Mouse (Mus musculus) frontal cortex, adult (tissue): ENCODE results near the gene Acp6.
"Not testable (repeated sequence)": the region's sequence is repeated elsewhere in the genome, so short reads cannot be mapped to it uniquely, and the experiment has no call there.

Source experiments
- ATAC-seq: cut with Nextera tagmentation; 2 replicates; pipeline ENCODE4 v1.9.2; 2017; ENCODE audit warnings: mild to moderate bottlenecking, moderate library complexity, mixed read lengths; ENCODE audit not compliant: low TSS enrichment

Gene Acp6

DNA sequence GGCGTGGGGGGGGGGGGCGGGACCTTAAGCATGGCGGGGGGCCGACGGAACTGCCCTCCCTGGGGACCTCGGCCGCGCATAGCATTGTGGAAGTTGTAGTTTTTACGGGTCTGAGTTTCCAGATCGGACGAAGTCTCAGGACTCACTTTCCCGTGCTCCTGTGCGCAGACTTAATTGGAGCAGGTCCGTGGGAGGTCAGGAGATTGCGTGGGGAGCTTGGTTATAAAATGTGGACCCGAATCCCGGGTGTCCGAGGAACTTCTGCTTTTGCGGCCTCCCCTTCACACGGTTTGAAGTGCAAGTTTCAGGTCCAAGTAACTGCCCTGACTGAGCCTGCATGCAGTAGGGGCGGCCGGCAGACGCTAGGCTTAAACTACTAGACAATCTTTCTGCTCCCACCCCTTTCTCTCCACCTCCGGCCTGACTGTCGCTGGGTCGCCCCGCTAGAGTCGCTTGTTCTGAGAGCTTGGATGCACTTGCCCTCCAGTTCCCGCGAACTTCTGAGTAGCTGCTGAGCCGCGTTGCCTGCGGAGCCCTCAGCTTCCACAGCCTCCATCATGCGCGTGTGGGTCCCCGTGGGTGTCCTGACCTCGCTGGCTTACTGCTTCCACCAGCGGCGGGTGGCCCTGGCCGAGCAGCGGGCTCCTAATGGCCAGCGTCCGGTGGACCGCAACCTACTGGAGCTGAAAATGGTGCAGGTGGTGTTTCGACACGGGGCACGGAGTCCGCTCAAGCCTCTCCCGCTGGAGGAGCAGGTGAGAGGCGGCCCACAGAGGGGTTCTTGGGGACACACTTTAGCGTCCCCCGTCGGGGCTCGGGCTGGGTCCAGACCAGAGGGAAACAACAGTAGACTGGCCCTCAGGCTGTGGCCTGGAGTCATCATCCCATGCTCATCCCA, at the start of gene Acp6:
Gene Acp6 (plus strand): TSS at position 167 of the 898 bp plus-strand sequence.
- ATAC-seq: peak; percentile 96

DNA sequence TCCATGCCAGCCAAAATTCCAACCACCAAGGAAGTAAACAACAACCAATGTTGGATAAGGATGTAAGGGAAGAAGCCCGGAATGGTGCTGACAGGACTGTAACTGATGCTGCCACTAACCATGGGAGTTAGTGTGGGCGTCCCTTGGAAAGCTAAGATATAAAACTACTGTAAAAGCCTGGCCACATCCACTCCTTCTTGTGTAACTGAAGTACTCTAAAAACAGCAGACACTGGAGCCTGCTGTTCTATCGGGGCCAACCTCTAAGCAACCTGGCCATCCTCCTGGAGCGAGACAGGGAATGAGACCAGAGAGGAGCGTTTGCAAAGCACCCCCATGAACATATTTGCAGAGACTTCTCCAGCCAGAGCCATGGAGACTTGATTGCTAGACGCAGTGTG, 41.1 kb upstream of the Acp6 start:
- peak; percentile 57; the same call in 1 of the 2 replicates for ATAC-seq

DNA sequence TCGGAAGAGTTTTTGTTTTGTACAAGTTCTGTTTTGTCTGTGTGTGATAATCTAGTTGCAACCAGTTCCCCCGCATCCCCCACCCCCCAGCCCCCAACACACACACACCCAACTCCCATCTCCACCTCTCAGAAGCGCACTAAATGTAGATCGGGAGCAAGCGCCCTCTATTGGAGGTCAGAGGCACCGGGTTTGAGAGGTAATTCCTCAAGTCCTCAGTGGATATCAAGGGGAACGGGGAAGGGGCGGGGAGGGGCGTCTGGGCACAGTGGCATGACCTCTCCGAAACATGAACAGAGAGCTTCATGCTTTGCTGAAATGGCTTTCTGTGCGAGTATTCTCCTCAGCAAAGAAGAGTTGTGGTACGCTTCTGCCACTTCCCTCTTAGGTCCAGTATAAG, 40.3 kb upstream of the Acp6 start:
- no peak for ATAC-seq

DNA sequence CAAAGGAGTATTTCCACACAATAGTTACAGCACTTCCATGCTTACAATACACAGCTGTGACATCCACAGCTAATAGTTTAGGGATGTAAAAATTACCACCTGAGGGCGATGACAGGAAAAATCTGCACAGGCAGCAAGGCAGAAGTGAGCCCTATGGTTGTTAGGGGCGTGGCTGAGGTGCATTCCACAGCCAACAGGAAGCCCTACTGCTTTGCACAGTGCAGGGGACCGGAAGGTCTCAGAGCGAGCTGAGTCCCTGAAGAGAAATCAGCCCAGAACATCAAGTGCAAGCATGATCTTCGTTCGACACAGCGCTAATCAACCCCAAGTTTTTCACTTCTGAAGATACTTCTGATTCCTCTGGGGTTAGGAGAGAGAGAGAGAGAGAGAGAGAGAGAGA, 34.4 kb upstream of the Acp6 start:
- ATAC-seq: no peak

DNA sequence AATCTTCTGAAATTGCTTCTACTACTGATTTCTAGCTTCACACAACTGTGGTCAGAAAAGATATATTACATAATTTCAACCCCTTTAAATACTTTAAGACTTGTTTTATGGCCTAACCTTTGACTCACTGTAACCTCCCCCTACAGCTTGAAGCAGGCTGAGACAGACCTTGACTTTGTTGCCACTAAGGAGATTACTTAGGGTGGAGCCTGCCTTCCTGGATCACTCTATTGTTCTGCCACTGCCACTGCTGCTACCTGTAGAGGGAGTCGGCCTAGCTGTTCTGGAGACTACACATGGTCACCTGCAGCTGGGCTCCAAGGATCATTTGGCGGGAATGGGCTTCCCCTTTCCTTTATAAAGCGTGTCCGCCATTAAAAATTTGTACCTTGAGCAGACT, 29.2 kb upstream of the Acp6 start:
- ATAC-seq: no peak

DNA sequence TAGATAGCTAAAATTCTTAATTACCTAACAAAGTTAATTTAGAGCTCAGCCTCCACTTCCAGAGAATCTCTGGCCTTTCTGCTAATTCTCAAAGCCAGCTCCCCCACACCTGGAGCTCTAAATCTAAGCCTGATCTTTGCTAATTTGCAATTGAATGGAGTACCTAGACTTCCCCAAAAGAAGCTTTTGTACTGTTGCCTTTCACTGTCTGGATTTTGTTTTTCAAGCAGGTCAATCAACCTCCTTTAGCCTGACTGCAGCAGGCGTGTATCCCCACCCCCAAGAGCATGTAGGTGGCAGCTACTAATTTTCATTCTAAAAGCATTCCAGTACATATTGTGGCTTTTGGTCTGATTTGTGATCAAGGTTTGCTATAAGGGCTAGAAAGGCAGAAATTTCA, 20.9 kb upstream of the Acp6 start:
- ATAC-seq: not testable (repeated sequence)

DNA sequence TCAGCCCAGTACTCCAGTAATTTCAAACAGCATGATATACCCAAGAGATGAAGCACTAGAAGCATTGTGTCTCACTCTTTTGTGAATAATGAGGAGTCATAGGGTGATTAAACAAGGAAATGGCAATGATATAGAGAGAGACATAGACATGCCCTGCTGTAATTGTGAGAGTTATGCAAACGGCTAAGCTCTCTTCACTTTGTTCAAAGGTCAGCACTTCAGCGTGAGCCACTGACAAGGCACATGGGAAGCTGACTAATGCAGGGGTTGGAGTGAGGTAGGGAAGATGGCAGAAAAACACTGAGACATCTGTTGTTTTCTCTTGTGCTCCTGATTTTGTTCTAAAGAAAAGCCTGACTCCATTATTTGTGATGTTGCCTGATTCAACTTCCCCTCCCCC, 7.5 kb upstream of the Acp6 start:
- ATAC-seq: no peak

DNA sequence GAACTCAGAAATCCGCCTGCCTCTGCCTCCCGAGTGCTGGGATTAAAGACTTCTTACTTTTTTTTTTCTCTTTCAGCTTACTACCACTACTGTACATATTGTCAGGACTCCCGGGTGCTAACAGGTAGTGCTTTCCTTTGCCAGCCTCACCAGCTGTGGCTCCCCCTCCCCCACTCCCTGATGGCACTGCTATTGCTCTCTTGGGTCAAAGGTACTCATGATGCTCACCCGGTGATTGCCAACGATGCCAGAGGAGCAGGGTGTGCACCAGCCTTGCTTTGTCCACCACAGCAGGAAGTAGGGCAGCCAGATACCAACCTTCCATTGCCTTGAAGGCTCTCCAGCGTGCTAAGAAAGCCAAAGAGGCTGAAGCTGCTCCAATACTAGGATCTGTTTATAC, 2.1 kb upstream of the Acp6 start:
- no peak for ATAC-seq

DNA sequence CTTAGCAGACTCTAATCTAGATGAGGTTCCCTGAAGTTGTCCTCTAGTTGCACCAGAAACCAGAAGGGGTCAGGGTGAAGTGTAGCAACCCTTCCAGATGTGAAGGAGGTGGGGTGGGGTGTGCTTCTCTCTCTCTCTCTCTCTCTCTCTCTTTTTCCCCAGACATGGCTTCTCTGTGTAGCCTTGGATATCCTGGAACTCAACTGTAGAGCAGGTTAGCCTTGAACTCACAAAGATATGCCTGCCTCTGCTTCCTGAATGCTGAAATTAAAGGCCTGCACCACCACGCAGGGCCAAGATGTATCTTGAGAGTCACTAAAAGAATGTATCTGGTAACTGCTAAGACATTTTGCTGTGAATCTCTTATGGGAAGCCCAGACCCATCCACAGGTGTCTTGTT, 1.3 kb upstream of the Acp6 start:
- no peak for ATAC-seq

DNA sequence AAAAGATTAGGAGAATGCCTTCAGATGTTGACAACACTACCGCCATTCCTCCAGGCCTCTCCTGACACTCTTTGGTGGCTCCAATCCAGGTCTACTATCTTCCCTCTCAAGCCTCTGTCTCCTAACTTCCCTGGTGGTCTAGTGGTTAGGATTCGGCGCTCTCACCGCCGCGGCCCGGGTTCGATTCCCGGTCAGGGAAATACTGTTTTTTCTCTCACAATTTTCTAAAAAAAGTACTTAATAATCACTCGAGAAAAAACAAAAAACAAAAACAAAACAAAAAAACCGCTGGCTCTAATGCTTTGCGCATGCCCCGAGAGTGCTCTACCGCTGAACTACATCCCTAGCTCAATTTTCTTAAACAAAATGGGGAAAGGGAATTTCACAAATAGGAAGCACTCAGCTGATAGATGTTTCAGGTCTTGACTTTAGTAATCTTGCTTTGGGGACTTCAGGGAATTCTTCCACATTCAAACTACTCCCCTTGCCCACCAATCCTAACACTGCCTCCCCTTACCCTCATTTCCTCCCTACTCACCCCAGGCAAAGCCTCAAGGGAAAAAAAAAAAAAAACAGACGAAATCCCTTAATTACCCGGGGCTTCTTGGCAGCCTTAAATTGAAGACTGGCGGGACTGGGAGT, 498 bp upstream of the Acp6 start:
- ATAC-seq: peak; percentile 55

DNA sequence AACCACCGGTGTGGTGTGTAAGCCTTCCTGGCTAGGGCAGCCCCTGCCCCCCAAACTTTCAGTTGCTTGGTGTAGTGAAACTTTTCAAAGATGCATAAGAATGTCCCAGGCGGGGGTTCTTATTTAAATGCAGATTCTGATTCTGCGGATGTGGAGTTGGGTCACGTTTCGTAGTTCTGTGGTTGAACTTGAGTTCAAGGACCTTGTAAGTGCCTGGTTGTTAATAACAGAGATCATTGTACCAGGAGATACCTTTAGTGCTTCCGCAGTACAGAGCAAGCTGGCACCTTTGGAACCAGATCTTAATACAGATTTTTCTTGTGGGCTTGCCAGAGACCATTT, 903 bp downstream of the Acp6 start:
- no peak for ATAC-seq

DNA sequence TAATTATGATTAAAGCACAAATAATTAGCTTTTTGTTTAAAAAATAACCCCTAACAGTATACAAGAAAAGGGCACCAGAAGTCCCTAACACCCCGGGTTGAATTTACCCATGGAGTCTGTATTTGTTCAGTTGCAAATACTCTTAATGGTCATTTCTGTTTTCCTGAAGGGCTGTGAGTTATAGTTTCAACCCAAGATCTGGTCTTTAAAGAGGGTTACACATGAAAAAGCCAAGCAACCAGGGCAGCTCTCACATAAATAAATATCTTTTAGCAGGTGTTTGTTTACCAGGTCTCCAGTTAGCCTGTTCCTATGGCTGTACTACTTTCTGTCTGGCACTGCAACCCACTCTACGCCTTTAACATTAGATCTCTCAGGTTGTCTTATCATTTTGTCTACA, 1.4 kb downstream of the Acp6 start:
- no peak for ATAC-seq

DNA sequence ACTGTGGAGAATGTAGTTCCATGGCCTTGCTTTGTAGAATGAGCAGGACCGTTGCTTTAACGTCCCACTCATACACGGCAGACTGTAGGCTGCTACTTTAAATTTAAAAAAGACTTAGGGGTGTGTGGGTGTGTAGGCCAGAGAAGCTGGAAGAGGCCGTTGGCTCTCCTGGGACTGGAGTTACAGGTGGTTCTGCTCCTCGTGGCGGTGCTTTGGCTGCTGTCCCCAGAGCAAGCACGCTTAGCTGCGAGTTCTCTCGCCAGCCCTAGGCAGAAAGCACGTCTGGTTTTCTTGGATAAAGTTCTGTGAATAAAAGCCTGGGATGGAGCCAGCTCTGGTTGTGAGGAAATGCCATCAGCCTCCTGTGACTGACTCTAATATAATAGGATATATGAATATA, 2.3 kb downstream of the Acp6 start:
- ATAC-seq: peak; percentile 60

DNA sequence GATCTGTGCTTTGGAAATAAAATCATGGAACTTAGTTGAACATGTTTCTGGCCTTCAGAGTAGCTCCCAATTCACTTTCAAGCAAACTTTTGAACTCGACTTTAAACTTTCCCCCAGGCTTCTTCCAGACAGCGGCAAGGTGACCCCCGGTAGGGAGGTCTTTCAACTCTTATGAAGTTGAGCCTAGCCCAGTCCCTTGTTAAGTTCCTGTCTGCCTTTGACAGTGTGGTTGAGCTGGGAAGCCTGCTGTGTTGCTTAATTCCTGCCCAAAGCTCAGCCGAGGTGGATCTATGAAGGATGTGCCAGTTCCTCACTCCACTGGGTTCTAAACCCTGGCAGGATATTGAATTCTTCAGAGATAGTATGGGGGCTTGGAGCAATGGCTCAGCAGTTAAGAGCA, 3.2 kb downstream of the Acp6 start:
- no peak for ATAC-seq

DNA sequence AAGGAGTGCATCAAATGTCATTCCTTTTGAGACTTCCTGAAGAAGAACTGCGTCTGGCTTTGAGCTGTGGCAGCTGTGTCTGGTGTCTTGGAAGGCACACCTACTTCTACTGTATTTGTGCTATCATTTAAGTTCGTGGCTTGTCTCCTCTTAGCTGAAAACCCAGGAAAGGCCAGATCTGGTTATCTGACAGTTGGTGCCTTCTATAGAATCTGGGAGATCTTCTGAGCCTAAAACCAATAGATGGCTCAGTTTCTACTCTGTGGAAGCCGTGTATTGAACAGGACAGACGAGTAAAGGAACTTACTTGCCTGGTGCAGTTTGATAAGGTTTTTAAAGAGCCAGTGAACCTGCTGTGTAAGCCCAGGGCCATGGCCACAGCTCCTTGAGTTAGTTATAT, 5.9 kb downstream of the Acp6 start:
- ATAC-seq: no peak

DNA sequence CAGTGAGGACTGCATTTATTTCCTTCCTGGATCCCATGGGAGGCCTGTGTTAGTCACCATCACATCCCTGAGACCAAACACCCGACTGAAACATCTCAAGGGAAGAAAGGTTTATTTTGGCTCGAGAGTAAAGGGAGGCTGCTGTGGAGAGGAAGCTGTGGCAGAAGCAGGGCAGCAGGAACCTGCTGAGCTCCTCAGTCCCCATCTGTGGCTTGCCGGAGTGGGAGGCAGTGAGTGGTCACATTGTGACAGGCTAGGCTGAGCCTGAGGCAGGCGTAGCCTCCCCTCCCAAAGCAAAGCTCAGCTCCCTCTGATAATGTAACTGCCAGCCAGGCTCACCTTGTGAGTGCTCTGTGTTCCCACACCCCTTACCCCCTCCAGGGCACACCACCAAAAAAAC, 8.5 kb downstream of the Acp6 start:
- peak; percentile 93 for ATAC-seq

DNA sequence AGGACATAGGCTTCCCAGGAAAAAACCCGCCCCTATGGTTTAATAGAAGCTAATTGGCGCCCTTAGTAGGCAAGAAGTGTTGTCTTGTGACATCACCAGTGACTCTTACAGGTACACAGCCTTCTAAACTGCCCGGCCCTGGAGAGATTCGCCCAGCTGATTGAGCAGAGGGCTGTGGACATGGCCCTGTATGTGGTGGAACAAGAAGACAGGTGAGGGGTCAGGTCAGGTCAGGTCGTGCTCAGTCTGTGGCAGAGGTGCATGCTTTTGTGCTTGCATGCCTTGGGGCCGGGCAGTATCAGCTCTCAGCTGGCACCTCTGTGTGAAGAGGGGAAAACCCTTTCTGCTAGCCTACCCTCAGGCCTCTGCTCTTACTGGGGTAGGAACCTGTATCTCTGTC, 13.0 kb downstream of the Acp6 start:
- no peak for ATAC-seq

DNA sequence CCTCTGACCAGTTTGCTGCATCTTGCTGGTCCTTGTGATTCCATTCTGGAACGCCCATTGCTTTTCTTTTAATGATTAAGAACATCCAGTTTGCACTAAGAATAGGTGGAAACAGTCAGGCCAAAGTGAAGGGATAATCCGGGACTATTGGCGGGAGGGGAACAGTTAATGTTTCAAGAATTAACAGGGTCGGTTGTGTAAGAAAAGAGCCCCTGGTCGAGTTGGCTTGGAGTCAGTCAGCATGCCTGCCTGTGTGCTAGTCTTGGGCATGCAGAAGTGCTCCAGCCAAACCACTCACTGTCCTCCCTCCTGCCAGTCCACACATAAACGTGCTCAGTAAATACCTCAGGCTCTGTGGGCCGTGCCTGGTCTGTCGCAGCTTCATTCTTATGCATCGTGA, 13.7 kb downstream of the Acp6 start:
- ATAC-seq: peak; percentile 59; the same call in 1 of the 2 replicates

DNA sequence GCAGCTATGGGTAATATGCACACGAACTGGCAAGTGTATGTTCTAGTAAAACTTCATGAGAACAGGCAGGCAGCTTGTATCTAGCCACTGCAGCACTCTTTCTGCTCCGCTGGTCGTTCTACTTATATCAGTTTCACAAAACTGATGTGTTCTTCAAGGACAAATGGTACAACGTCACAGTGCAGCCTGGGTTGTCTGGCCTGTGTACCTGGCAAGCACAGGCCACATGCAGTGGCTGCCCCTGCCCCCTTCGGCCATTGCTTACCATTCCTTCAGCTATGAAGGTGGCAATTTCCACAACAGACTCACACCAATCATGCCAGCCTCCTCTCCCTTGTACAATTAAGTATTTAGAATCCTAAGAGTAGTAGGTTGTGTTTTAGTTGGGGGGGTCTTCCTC, 14.1 kb downstream of the Acp6 start:
- no peak for ATAC-seq

DNA sequence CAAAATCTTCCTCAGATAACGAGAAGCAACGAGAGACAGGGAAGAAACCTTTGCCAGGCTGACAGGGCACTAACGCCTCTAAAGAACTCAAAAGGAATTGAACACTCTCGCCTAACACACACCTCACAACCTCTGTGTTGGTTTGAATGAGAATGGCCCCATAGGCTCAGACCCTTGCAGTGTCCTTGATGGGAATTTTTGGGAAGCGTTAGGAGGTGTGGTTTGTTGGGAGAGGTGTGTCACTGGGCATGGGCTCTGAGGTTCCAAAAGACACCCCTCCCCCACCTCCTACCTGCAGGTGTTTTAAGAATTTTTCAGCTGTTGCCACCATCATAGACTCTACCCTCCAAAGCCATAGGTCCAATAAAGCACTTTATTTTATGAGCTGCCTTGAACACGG, 20.3 kb downstream of the Acp6 start:
- ATAC-seq: no peak

DNA sequence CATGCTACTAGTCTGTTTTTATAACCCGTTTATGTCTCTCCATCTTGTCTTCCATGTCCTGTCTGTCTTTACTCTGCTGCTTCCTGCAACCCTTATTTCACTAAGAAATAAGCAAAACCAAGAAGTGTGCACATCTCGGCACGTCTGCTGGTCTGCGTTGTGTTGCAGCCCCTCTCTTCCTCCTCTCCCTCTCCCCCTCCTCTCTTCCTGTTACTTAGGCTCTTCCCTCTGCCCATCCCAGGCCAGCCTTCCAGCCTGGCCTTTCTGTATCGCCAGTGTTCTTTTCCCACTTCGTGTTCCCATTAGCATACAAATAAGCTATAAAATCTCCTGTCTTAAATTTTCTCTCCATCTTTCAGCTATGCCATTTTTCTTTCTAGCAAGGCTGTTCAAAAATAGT, 21.9 kb downstream of the Acp6 start:
- ATAC-seq: no peak

DNA sequence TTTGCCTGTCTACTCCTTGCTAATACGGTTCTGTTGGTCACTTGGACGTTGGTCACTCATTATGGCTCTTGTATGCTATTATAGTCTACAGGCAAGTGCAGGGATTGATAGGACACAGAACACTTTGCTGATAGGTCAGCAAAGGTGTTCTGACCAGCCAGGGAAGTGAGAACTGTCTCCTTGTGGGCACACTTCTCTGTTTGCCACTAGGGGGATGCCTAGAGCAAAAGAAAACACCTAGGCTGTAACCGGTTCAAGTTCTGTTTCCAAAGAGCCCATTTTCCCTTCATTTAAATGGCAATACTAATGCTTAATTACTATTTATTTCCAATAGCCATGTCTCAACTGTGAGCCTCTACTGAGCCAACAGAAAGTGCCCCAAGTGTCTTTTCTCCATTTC, 25.2 kb downstream of the Acp6 start:
- ATAC-seq: peak; percentile 76; the same call in 1 of the 2 replicates

DNA sequence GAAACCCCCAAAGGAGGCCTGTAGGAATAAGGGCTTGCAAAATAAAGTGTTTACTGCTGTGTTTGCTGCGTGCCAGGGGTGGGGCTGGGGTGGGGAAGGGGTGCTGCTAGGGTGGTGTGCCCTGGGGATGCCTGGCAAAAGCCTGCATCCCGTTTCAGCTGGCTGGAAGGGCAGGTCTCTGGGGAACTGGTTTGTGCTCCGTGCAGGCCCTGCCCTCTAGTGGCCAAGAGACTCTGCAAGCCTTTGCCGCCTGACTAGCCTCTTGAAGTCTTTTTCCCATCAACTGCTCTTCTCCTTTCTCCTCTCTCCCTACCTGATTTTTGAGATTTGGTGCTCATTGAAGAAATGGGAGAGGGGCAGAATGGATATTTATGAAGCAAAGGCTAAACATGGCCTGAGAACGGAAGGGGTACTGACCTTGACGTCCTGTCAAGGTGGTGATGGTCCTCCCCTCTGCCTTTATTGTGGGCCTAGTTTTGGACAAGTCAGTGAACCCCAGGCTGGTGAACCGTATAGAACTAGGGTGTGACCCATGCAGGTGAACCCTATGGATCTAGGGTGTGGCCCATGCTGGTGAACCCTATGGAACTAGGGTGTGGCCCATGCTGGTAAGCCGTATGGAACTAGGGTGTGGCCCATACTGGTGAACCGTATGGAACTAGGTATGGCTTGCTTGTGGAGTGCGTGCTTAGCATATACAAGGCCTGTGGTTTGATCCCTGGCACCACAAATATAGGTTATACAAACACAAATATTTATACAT, 26.7 kb downstream of the Acp6 start:
- ATAC-seq: peak; percentile 87
